Mouse (Mus musculus) limb, embryonic 13.5 days (tissue): ENCODE data around the gene Olfr1307. TPM values are rescaled to one million over a fixed set of nuclear protein-coding genes. Genes with fewer than 3 reads are reported as not detected.

Source experiments
- ATAC-seq: fragments of 200-750 bp; cut with Nextera tagmentation; 2 replicates; pipeline ENCODE4 v1.8.0; 2017; ENCODE audit warnings: low read depth, moderate number of reproducible peaks, moderate TSS enrichment; ENCODE audit not compliant: low FRiP score
- H3K27ac ChIP-seq: fragments of 300-500 bp; sonication (generic); 2 replicates; pipeline ENCODE4 v1.5.1; 2015; ENCODE audit warnings: inconsistent platforms, mild to moderate bottlenecking, moderate library complexity
- H3K27me3 ChIP-seq: fragments of 300-500 bp; sonication (generic); 2 replicates; pipeline ENCODE4 v1.6.1; 2015; ENCODE audit warnings: mild to moderate bottlenecking, inconsistent platforms
- H3K36me3 ChIP-seq: fragments of 300-500 bp; sonication (generic); 2 replicates; pipeline ENCODE4 v1.6.1; 2015; ENCODE audit warnings: inconsistent platforms, mild to moderate bottlenecking, moderate library complexity
- H3K4me1 ChIP-seq: fragments of 300-500 bp; sonication (generic); 2 replicates; pipeline ENCODE4 v1.6.1; 2015; ENCODE audit warnings: inconsistent platforms
- H3K4me2 ChIP-seq: fragments of 300-500 bp; sonication (generic); replicated peaks from 2 replicates; pipeline ENCODE4 v1.6.1; 2015; ENCODE audit warnings: inconsistent platforms, mild to moderate bottlenecking, moderate library complexity
- H3K4me3 ChIP-seq: fragments of 300-500 bp; sonication (generic); 2 replicates; pipeline ENCODE4 v1.5.1; 2015; ENCODE audit warnings: moderate library complexity, mild to moderate bottlenecking, inconsistent platforms
- H3K9ac ChIP-seq: fragments of 300-500 bp; sonication (generic); 2 replicates; pipeline ENCODE4 v1.6.1; 2015; ENCODE audit warnings: mild to moderate bottlenecking, inconsistent platforms
- H3K9me3 ChIP-seq: fragments of 300-500 bp; sonication (generic); 2 replicates; pipeline ENCODE4 v1.6.1; 2016; ENCODE audit warnings: inconsistent platforms
- WGBS: fragments of 180-500 bp; shearing (Covaris S2); methylation state at CpG from one replicate; pipeline ENCODE4 v1.1.7; 2015; 5-methylcytosine and 5-hydroxymethylcytosine counted together
- polyA plus RNA-seq: library from polyadenylated mRNA; unstranded; fragments of >200 nt; fragmentation: Nextera tagmentation; extraction: Ambion mirVana; gene quantifications from 2 replicates; pipeline ENCODE4 v1.2.1, GENCODE M21; 2015

Gene Olfr1307
- 0.01 TPM in 1 of 2 replicates, not detected in the other for polyA plus RNA-seq

- no peaks in the 10 kb centered on the region for H3K4me1 ChIP-seq
- H3K4me2 ChIP-seq = no peak within 1 kb of the TSS
- WGBS = 85% methylated on average over 1 of the region's 1 CpGs
- no peaks in the 10 kb centered on the region for H3K9me3 ChIP-seq
- no peak for ATAC-seq
- no peak within 1 kb of the TSS for H3K9ac ChIP-seq
- H3K4me3 ChIP-seq = no peak within 1 kb of the TSS
- H3K36me3 ChIP-seq = no peaks in the 10 kb centered on the region
- no peak within 1 kb of the TSS for H3K27ac ChIP-seq
- H3K27me3 ChIP-seq = no peaks in the 10 kb centered on the region
Observed at GRCm38 (mm10) chr2:111949340-111949739, at the start of gene Olfr1307. Olfr1307 (minus strand) TSS chr2:111949440.

- Histone ChIP-seq H3K36me3 (no peaks in the 10 kb centered on the region), H3K27ac (no peak within 1 kb of the TSS), H3K4me3 (no peak within 1 kb of the TSS), H3K9me3 (no peaks in the 10 kb centered on the region), H3K9ac (no peak within 1 kb of the TSS), H3K4me1 (no peaks in the 10 kb centered on the region), H3K27me3 (no peaks in the 10 kb centered on the region), H3K4me2 (no peak within 1 kb of the TSS)
- 52% methylated on average over 1 of the region's 1 CpGs for WGBS
- ATAC-seq = no peak
Observed at GRCm38 (mm10) chr2:111990181-111990580, 40.9 kb upstream of the Olfr1307 start, which contains the start of gene Olfr1309. Olfr1309 (minus strand) TSS chr2:111990281.

- 59% methylated on average over 1 of the region's 1 CpGs for WGBS
- ATAC-seq = no peak
- H3K27ac ChIP-seq = no peak within 1 kb of the TSS
- H3K4me2 ChIP-seq = no peak within 1 kb of the TSS
- no peaks in the 10 kb centered on the region for H3K27me3 ChIP-seq
- H3K9me3 ChIP-seq = no peaks in the 10 kb centered on the region
- H3K9ac ChIP-seq = no peak within 1 kb of the TSS
- no peak within 1 kb of the TSS for H3K4me3 ChIP-seq
- no peaks in the 10 kb centered on the region for H3K36me3 ChIP-seq
- H3K4me1 ChIP-seq = no peaks in the 10 kb centered on the region
Observed at GRCm38 (mm10) chr2:111964844-111965243, 15.6 kb upstream of the Olfr1307 start, which contains the start of gene Olfr1308. Olfr1308 (minus strand) TSS chr2:111964944.

GRCm38 (mm10) chr2:111916171-111916570 lies 33.1 kb downstream of the Olfr1307 start, which contains the start of gene Olfr1306:
Olfr1306 (minus strand) TSS chr2:111916271.
- no peak within 1 kb of the TSS for H3K4me2 ChIP-seq
- no peaks in the 10 kb centered on the region for H3K36me3 ChIP-seq
- 0 out of 2 replicates have a peak, but pooled peaks cover 3% of the 10 kb centered on the region for H3K9me3 ChIP-seq
- no peak for ATAC-seq
- H3K27me3 ChIP-seq = no peaks in the 10 kb centered on the region
- no peak within 1 kb of the TSS for H3K27ac ChIP-seq
- no peak within 1 kb of the TSS for H3K9ac ChIP-seq
- no peaks in the 10 kb centered on the region for H3K4me1 ChIP-seq
- H3K4me3 ChIP-seq = no peak within 1 kb of the TSS
- whole genome bisulfite sequencing = 79% methylated on average over 1 of the region's 1 CpGs

Other genes with a start within 250 kb of the Olfr1307 start
- not detected in 2 replicates for gene Olfr1301, start 198.4 kb downstream of the Olfr1307 start, polyA plus RNA-seq
- gene Olfr1302, start 172.0 kb downstream of the Olfr1307 start, polyA plus RNA-seq = not detected in 2 replicates
- not detected in 2 replicates for gene Olfr1303, start 129.1 kb downstream of the Olfr1307 start, polyA plus RNA-seq
- not detected in 2 replicates for gene Olfr1305, start 72.3 kb downstream of the Olfr1307 start, polyA plus RNA-seq
- gene Olfr1306, start 33.2 kb downstream of the Olfr1307 start, polyA plus RNA-seq = not detected in 2 replicates
- gene Olfr1308, start 15.5 kb upstream of the Olfr1307 start, polyA plus RNA-seq = not detected in 2 replicates
- not detected in 2 replicates for gene Olfr1309, start 40.8 kb upstream of the Olfr1307 start, polyA plus RNA-seq
- gene Olfr1310, start 63.3 kb upstream of the Olfr1307 start, polyA plus RNA-seq = not detected in 2 replicates
- gene Olfr1311, start 75.0 kb upstream of the Olfr1307 start, polyA plus RNA-seq = not detected in 2 replicates
- not detected in 2 replicates for gene Olfr1312, start 100.8 kb upstream of the Olfr1307 start, polyA plus RNA-seq
- not detected in 2 replicates for gene Olfr1313, start 128.4 kb upstream of the Olfr1307 start, polyA plus RNA-seq
- not detected in 2 replicates for gene Olfr1314, start 147.3 kb upstream of the Olfr1307 start, polyA plus RNA-seq
- not detected in 2 replicates for gene Olfr1315-ps1, start 166.0 kb upstream of the Olfr1307 start, polyA plus RNA-seq
- gene Olfr1316, start 185.5 kb upstream of the Olfr1307 start, polyA plus RNA-seq = not detected in 2 replicates
- gene Olfr1317, start 190.9 kb upstream of the Olfr1307 start, polyA plus RNA-seq = not detected in 2 replicates
- 0.08 TPM in 1 of 2 replicates, not detected in the other for gene Olfr1318, start 204.8 kb upstream of the Olfr1307 start, polyA plus RNA-seq